Mouse (Mus musculus): ENCODE measurements around the gene Chchd6. TPM values are rescaled to one million over a fixed set of nuclear protein-coding genes. Genes with fewer than 3 reads are reported as not detected.

Gene Chchd6
- polyA plus RNA-seq, 1 experiment from 2014 or later, result 66.9 TPM

DNA sequence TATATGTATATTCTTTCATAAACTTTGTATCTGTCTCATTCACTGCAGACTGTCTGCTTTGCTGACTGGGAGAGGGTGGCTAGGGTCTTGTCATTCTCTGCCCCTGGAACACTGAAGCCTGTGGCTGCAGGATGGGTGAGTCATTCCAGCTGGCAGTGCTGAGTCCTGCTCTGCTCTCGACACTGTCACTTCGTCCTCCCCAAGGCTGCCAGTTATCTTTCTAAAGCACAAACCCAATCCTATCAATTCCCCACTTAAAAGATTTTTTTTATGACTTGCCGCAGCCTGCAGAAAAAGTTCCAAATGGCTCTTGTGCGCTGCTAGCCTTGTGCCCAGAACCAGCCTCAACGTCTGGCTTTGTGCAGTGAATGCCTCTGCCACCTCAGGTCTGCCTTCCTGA is 187.2 kb downstream of the Chchd6 start:
- no peaks in the 10 kb centered on the region for H3K4me1 ChIP-seq (ENCODE audit: control insufficient read depth, insufficient read depth, low read length)
- no peaks in the 10 kb centered on the region for H3K9me3 ChIP-seq (ENCODE audit: control insufficient read depth, low read length)
- DNase-seq (ENCODE audit: low spot score) (no peak), ATAC-seq (ENCODE audit: insufficient number of reproducible peaks, low FRiP score, low TSS enrichment, low read depth) (no peak)
- 80% methylated on average over 5 of the region's 5 CpGs for WGBS
- H3K27ac ChIP-seq (replicated peaks; ENCODE audit: low read depth, low read length), result no peak overlapping the region
- H3K4me2 ChIP-seq (ENCODE audit: low read depth, severe bottlenecking), result no peak overlapping the region
- no peaks in the 10 kb centered on the region for H3K36me3 ChIP-seq (ENCODE audit: control insufficient read depth, insufficient read depth, low read length)
- H3K27me3 ChIP-seq (ENCODE audit: control insufficient read depth, insufficient read depth, low read length), result no peaks in the 10 kb centered on the region
- no peak overlapping the region for H3K4me3 ChIP-seq (ENCODE audit: low read depth, low read length)
- no peak overlapping the region for H3K9ac ChIP-seq (ENCODE audit: low read length)

DNA sequence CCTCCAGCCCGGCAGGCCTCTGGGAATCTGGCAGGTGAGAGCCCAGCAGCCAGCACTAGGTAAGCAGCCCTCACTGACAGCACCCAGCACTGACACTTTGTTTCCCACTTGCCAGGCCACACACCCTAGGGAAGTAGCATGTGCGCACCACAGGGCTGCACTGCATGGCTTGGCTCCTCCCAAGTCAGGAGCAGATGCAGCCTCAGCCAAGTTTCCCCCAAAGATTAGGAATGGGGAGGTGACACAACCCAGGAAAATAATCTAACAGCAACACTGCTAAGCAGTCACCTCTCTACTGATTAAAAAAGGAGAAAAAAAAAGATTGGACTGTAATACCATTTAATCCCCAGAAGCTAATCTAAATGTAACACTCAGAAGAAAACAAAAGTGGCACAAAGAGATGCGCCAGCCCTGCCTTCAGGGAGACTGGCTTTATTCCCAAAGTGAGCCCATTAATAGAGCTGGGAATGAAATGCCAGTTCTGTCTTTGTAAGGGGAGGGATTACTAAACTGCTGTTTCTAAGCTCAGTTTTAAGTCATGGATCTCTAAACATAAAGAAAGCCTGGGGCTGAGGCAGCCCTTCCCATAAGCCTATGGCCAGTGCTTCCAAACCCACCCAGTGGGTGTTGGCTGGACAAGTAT is 188.1 kb downstream of the Chchd6 start:
- no peak overlapping the region for H3K4me2 ChIP-seq (ENCODE audit: low read depth, severe bottlenecking)
- H3K27ac ChIP-seq (replicated peaks; ENCODE audit: low read depth, low read length), result no peak overlapping the region
- WGBS, result 87% methylated on average over 3 of the region's 3 CpGs
- H3K4me3 ChIP-seq (ENCODE audit: low read depth, low read length), result no peak overlapping the region
- ATAC-seq (ENCODE audit: insufficient number of reproducible peaks, low FRiP score, low TSS enrichment, low read depth) (no peak), DNase-seq (ENCODE audit: low spot score) (no peak)
- H3K9me3 ChIP-seq (ENCODE audit: control insufficient read depth, low read length), result no peaks in the 10 kb centered on the region
- no peaks in the 10 kb centered on the region for H3K36me3 ChIP-seq (ENCODE audit: control insufficient read depth, insufficient read depth, low read length)
- no peaks in the 10 kb centered on the region for H3K4me1 ChIP-seq (ENCODE audit: control insufficient read depth, insufficient read depth, low read length)
- H3K27me3 ChIP-seq (ENCODE audit: control insufficient read depth, insufficient read depth, low read length), result no peaks in the 10 kb centered on the region
- H3K9ac ChIP-seq (ENCODE audit: low read length), result no peak overlapping the region

DNA sequence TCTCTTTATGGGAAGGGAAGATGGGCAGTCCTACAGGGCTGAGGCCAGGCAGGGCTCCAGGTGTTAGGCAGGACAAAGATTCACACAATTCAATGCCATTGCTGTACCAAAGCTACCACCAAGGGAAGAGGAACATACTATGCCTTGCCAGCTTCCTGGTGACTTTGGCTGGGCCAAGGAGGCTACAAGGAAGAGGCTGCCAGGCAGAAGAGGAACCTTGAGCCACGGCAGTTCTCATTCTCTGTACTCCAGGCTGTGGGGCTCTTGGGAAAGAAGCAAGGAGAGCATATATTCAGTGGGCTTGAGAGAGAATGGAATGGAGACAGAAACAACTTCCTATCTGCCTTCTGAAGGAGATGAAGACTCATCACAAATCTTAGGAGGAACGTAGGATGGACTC is 190.5 kb downstream of the Chchd6 start:
- no peak overlapping the region for H3K27ac ChIP-seq (replicated peaks; ENCODE audit: low read depth, low read length)
- H3K36me3 ChIP-seq (ENCODE audit: control insufficient read depth, insufficient read depth, low read length), result no peaks in the 10 kb centered on the region
- H3K9me3 ChIP-seq (ENCODE audit: control insufficient read depth, low read length), result no peaks in the 10 kb centered on the region
- no peaks in the 10 kb centered on the region for H3K27me3 ChIP-seq (ENCODE audit: control insufficient read depth, insufficient read depth, low read length)
- H3K4me2 ChIP-seq (ENCODE audit: low read depth, severe bottlenecking), result no peak overlapping the region
- no peaks in the 10 kb centered on the region for H3K4me1 ChIP-seq (ENCODE audit: control insufficient read depth, insufficient read depth, low read length)
- H3K4me3 ChIP-seq (ENCODE audit: low read depth, low read length), result no peak overlapping the region
- no peak overlapping the region for H3K9ac ChIP-seq (ENCODE audit: low read length)
- ATAC-seq (ENCODE audit: insufficient number of reproducible peaks, low FRiP score, low TSS enrichment, low read depth) (no peak), DNase-seq (ENCODE audit: low spot score) (no peak)
- 85% methylated on average over 2 of the region's 2 CpGs for WGBS

DNA sequence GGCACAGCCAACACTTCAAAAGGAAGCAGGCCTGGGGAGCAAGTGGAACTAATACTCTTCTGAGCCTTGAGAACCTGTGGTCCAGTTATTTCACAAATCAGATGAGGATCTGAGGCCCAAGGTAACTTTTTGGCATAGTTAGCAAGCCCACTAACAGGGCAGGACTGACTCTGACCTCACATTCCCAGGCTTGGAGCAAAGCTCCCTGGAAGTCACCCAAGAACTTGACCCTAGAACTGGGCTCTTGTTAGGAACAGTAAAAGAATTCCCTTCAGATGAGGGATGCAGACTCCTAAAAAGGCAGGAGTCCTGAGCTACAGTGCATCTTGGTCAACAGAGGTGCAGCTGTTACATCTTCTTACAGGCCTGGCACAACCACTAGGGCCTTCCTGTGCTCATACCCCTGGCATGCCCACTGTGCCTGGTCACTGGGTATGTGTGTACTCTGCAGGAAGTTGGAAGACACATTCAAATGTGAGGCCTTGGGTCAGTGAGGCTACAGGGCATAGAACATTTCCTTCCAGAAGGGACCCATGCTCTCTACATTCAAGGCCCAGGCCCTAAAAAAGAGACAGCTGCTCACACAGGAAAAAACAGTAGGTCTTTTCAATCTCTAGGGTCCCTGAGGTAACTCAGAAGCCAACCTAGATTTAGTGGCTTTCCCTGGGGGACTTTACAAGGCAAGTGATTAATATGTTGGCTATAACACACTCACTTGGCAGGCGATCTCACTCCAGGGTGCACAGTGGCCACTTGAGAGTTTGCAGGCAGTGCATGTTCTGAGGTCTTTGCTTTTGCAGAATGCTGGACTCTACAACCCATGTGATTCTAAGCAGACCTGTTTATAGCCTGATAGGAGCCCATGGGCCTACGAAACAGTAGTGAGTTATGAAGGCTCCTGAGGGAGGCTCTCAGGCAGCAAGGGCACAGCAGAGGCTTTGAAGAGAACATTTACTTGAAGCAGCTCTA is 191.9 kb downstream of the Chchd6 start:
- no peaks in the 10 kb centered on the region for H3K4me1 ChIP-seq (ENCODE audit: control insufficient read depth, insufficient read depth, low read length)
- no peak overlapping the region for H3K27ac ChIP-seq (replicated peaks; ENCODE audit: low read depth, low read length)
- no peaks in the 10 kb centered on the region for H3K27me3 ChIP-seq (ENCODE audit: control insufficient read depth, insufficient read depth, low read length)
- H3K9ac ChIP-seq (ENCODE audit: low read length), result peak overlapping the region; percentile 12
- H3K9me3 ChIP-seq (ENCODE audit: control insufficient read depth, low read length), result no peaks in the 10 kb centered on the region
- WGBS, result 60% methylated on average over 2 of the region's 2 CpGs
- no peak overlapping the region for H3K4me2 ChIP-seq (ENCODE audit: low read depth, severe bottlenecking)
- H3K36me3 ChIP-seq (ENCODE audit: control insufficient read depth, insufficient read depth, low read length), result no peaks in the 10 kb centered on the region
- no peak for ATAC-seq (ENCODE audit: insufficient number of reproducible peaks, low FRiP score, low TSS enrichment, low read depth)
- DNase-seq (ENCODE audit: low spot score), result no peak
- no peak overlapping the region for H3K4me3 ChIP-seq (ENCODE audit: low read depth, low read length)

DNA sequence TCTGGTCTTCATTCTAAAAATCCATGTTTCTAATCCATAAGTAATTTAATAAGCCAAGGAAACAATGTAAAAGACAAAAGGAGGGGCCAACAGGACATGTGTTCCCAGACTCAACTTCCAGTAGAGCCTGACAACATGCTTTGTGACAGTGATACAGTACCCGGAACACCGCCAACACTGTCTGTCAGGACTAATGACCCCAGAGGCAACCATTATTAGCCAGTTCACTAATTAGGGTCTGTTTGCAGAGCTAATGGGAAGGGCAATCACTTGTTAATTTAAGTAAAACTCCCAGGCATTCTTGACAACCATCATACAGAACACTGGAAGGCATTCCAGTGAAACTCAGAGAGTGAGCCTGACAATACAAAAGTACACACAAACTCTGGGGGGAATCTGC is 193.0 kb downstream of the Chchd6 start:
- Histone ChIP-seq H3K27ac (replicated peaks; ENCODE audit: low read depth, low read length) (no peak overlapping the region), H3K4me2 (ENCODE audit: low read depth, severe bottlenecking) (no peak overlapping the region), H3K27me3 (ENCODE audit: control insufficient read depth, insufficient read depth, low read length) (no peaks in the 10 kb centered on the region), H3K9ac (ENCODE audit: low read length) (no peak overlapping the region), H3K36me3 (ENCODE audit: control insufficient read depth, insufficient read depth, low read length) (no peaks in the 10 kb centered on the region), H3K9me3 (ENCODE audit: control insufficient read depth, low read length) (no peaks in the 10 kb centered on the region), H3K4me1 (ENCODE audit: control insufficient read depth, insufficient read depth, low read length) (no peaks in the 10 kb centered on the region), H3K4me3 (ENCODE audit: low read depth, low read length) (no peak overlapping the region)
- ATAC-seq (ENCODE audit: insufficient number of reproducible peaks, low FRiP score, low TSS enrichment, low read depth) (no peak), DNase-seq (ENCODE audit: low spot score) (no peak)
- 70% methylated on average over 2 of the region's 2 CpGs for WGBS

DNA sequence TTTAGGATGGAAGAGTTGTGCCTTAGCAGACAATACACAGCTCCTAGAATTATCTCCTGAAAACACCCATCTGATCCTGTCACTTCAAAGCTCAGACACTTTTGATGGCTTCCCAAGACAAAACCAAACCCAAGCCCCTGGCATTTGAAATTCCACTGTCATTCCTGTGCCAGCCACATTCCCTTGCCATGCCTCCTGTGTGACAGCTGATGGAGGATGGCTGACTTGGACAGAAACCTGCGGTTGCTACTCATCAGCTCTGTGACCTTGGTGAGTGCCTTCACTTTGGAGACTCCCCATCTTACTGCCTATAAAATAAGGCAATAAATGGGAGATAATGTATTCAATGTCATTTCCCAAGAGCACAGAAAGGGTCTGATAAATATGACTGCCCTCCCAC is 195.9 kb downstream of the Chchd6 start:
- no peaks in the 10 kb centered on the region for H3K9me3 ChIP-seq (ENCODE audit: control insufficient read depth, low read length)
- no peak overlapping the region for H3K4me3 ChIP-seq (ENCODE audit: low read depth, low read length)
- H3K4me1 ChIP-seq (ENCODE audit: control insufficient read depth, insufficient read depth, low read length), result no peaks in the 10 kb centered on the region
- 81% methylated on average over 1 of the region's 1 CpGs for WGBS
- H3K36me3 ChIP-seq (ENCODE audit: control insufficient read depth, insufficient read depth, low read length), result no peaks in the 10 kb centered on the region
- ATAC-seq (ENCODE audit: insufficient number of reproducible peaks, low FRiP score, low TSS enrichment, low read depth) (no peak), DNase-seq (ENCODE audit: low spot score) (no peak)
- no peak overlapping the region for H3K4me2 ChIP-seq (ENCODE audit: low read depth, severe bottlenecking)
- H3K27ac ChIP-seq (replicated peaks; ENCODE audit: low read depth, low read length), result no peak overlapping the region
- no peak overlapping the region for H3K9ac ChIP-seq (ENCODE audit: low read length)
- H3K27me3 ChIP-seq (ENCODE audit: control insufficient read depth, insufficient read depth, low read length), result no peaks in the 10 kb centered on the region

DNA sequence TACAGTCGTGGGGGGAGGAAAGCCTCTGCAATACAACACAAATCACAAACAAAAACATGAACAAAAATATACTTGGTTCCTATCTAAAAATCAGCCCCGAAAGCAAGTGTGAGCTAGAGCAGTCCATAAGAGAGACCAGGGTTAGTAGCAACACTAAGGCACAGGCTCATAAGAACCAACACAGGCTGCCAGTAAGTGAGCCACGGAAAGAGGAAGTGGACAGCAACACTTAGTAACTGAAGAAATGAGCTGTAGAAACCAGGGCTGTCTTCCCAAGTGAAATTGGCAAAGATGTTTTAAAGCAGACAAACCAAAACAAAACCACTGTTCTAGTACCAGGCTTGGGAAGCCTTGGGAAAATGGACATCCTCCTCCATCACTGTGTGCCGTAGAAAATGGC is 197.5 kb downstream of the Chchd6 start:
- ATAC-seq (ENCODE audit: insufficient number of reproducible peaks, low FRiP score, low TSS enrichment, low read depth), result no peak
- 87% methylated on average over 4 of the region's 4 CpGs for WGBS
- Histone ChIP-seq H3K27me3 (ENCODE audit: control insufficient read depth, insufficient read depth, low read length) (no peaks in the 10 kb centered on the region), H3K4me3 (ENCODE audit: low read depth, low read length) (no peak overlapping the region), H3K9ac (ENCODE audit: low read length) (no peak overlapping the region), H3K4me2 (ENCODE audit: low read depth, severe bottlenecking) (no peak overlapping the region), H3K36me3 (ENCODE audit: control insufficient read depth, insufficient read depth, low read length) (no peaks in the 10 kb centered on the region), H3K27ac (replicated peaks; ENCODE audit: low read depth, low read length) (no peak overlapping the region), H3K9me3 (ENCODE audit: control insufficient read depth, low read length) (no peaks in the 10 kb centered on the region), H3K4me1 (ENCODE audit: control insufficient read depth, insufficient read depth, low read length) (no peaks in the 10 kb centered on the region)
- no peak for DNase-seq (ENCODE audit: low spot score)

DNA sequence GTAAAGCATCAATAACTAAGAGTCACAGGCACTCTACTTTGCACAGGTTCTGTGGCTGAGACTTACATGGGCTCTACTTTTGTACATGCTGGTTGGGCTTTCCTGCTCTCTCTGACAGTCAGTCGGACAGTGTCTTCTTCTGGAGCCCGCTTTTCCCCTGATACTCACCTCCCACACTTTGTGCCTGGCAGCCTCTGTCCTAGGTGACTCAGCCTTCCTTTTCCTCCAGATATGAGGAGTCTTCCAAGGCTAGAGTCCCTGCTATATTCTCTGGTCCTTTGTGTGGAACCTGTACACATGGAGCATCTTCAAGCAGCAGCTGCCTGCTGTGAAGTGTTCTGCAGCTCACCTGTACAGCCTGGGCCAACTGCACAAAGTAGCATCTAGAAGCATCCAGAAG is 201.6 kb downstream of the Chchd6 start:
- 96% methylated on average over 2 of the region's 2 CpGs for WGBS
- no peaks in the 10 kb centered on the region for H3K27me3 ChIP-seq (ENCODE audit: control insufficient read depth, insufficient read depth, low read length)
- H3K4me3 ChIP-seq (ENCODE audit: low read depth, low read length), result no peak overlapping the region
- ATAC-seq (ENCODE audit: insufficient number of reproducible peaks, low FRiP score, low TSS enrichment, low read depth) (no peak), DNase-seq (ENCODE audit: low spot score) (no peak)
- H3K27ac ChIP-seq (replicated peaks; ENCODE audit: low read depth, low read length), result no peak overlapping the region
- H3K4me1 ChIP-seq (ENCODE audit: control insufficient read depth, insufficient read depth, low read length), result no peaks in the 10 kb centered on the region
- H3K4me2 ChIP-seq (ENCODE audit: low read depth, severe bottlenecking), result no peak overlapping the region
- no peak overlapping the region for H3K9ac ChIP-seq (ENCODE audit: low read length)
- no peaks in the 10 kb centered on the region for H3K9me3 ChIP-seq (ENCODE audit: control insufficient read depth, low read length)
- no peaks in the 10 kb centered on the region for H3K36me3 ChIP-seq (ENCODE audit: control insufficient read depth, insufficient read depth, low read length)
